Mouse (Mus musculus) lung, postnatal 25 days (tissue): ENCODE measurements at regions not wholly inside any gene's neighbourhood (a gene's known extent, or its start where the extent isn't known, plus 50 kb on each side); places are given as distances from the start of the nearest gene placed in this dataset.
A peak's percentile ranks its signal among the peaks of the same experiment; 100 is the strongest.

Experiments used
- DNase-seq: peaks from one replicate; pipeline ENCODE4 v3.0.0; 2022; ENCODE audit warnings: low spot score

DNA sequence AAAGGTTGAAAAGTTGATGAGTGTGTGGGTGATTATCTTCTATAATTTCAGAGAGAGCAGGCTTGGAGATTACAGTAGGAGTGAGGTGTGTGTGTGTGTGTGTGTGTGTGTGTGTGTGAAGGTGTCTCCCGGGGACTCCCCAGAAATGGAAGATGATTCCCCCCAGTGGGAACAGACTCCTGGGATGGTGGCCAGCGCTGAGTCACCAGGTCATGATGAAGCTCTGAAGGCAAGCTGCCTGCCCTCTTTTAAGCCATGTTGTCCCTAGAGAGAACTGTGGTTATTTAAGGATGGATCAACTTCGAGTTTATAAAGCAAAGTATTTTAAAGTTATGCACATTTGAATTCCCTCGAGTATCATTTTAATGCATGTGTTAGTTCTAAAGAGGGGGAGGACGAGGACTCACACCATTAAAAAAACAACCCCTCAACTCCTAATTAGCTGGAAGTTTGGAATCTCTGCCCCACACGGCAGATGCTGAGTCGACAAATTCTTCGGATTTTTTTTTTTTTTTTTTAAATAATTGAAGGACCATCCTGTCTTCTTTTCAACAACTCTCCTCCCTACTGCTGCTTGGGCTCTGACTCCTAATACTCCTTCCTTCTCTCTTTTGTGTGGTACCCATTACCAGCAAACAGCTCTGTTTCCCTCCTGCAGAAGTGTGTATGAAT lies 186.6 kb downstream of the Ly86 start:
- no peak for DNase-seq

DNA sequence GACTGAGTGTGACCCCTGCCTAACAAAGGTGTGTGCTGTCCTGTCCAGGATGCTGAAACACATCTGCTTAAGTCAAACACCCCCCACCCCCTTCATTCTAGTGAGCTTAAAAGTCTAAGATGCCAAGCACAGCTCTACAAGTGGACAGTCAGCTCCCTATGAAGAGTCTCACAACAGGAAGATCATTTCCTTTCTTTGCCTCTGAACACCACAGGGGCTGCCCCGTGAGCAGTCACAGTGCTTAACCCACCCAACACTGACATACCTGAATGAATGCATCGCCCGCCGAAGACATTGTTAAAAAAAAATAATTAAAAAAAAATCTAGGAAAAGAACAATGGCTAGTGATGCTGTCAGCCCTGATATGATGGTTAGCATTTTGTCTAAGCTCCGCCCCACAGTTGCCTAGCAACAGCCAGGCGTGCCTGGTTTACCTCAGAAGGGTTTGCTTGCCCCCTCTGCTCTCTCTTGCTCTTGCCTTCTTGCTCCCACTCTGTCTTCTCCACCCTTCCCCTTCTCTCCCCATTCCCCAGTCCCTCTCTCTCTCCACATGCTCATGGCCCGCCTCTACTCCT lies 187.7 kb downstream of the Ly86 start:
- no peak for DNase-seq

DNA sequence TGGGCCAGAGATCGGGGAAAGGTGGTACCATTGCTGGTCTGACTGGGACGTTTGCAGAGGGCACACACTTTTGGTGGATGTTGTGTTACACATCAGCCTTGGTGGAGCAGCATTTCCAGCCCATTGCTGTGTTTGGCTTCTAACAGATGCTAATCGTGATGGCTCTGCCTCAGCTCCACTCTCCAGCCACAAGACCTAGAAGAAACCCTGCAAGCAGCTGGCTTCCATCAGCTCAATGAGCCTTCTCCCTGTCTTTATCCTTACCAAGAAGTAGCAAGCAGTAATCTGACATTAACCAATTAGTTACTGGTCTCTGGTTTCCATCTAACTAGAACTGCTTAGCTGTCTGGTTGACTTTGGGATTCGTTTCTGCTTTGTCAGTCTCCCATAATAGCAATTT lies 188.8 kb downstream of the Ly86 start:
- no peak for DNase-seq

DNA sequence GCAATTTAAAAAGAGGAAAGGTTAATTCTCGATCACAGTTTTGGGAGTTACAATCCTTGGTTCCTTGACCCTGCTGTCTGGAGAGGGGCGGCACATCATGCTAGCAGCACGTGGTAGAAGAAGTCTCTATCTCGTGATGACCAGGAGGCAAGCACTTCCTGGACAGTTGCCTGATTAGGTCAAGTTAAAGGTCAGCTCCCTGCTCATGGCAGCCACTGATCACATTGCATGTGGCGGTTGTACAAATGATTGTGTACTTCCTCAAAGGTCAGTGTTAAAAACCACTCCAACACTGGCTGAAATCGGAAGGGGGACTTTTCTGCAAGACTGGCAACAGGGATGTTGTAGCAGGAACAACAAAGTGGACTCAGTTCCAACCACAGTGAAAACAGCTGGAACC lies 192.3 kb downstream of the Ly86 start:
- no peak for DNase-seq

DNA sequence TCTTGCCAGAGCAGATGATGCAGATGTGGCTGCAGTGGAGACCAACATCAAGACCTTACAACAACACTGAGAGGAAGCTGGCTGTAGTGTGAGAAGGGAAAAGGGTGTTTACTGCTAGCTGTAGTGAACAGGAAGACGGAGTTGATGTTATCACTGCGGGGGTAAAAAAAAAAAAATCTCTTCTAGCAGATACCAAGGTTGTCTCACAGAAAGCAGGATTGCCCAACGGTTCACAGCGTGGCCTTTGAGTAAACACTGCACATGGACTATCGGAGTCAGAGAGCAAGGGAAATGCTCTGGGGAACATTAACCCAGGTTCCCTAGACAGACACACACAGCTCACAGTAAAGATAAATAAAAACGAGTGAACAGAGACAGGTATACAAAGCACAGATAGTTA lies 192.8 kb downstream of the Ly86 start:
- peak; percentile 69 for DNase-seq

DNA sequence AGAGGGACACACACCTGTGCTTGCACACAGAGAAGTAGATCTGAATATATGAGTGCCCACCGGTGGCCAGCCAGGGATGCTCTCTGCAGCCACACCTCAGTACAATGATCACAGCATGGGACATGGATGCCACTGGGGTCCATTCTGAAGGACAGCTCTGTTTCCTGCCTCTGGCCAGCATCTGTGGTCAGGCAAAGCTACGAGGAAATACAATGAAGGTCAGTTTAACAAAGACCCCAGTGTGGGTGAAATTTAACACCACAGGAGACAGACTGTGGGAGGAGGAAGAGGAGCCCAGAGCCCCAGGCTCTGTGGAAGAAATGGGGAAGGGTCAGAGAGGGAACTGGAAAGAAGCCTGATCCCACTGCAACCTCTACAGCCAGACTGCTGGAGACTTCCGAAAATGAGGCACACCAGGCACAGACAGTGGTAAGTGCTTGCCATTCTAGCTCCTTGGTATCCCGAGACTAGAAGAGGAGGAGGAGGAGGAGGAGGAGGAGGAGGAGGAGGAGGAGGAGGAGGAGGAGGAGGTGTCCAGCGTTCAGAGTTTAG lies 196.0 kb downstream of the Ly86 start:
- DNase-seq: no peak

DNA sequence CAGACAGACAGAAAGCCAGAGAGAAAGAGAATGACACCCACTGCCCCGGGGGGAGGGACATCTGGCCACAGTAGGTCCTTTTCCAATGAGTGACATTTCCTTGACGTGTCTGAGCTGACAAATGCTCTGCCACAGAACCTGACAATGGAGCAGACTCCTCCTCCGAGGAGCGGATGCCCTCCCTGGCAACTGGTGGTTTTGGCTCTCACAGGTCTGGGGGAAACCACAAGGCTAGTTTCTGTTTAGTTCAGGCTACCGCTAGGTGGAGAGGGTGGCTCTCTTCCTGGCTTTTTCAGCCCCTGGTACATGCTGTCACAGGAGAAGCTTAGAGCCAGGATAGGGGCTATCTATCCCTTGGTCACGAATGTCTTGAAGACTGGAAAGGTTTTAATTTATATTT lies 196.7 kb downstream of the Ly86 start:
- DNase-seq: peak; percentile 88

DNA sequence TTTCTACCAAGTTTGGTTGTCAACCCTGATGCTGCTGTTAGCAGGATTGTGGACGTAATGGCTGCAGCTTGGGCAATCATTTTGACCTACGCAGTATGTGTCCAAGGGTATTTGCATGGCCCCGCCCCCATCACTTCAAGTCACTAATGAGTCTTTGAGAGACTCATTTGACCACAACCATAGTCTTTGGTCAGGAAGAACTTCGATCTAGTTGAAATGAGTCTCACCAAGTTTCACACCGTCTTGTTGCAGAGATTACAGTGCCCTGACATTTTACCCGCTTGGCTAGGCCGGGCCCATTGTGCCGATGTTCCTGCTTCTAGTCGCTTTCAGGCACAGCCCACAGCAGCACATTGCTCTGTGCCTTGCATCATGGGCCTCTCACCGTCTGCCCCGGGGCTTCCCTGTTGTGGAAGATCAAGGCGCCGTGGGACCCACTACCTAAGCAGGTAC lies 197.8 kb downstream of the Ly86 start:
- no peak for DNase-seq

DNA sequence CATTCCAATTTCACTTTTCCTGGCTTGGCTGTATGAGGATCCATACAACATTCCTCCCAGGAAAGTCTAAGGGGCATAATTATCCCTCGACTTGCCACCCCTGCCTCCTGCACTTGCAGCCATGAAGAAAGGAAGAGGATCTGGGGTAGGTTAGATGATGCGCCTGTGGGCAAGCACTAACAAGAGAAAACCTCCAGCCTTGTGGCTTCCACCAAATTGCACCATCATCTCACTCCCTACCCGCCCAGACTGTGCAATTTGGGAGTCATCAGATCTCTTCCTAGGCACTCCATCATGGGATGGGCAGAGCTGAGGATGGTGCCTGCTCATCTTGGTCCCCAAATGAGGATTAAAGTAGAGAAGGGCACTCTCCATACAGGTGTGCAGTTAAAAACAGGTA lies 198.8 kb downstream of the Ly86 start:
- DNase-seq: no peak

DNA sequence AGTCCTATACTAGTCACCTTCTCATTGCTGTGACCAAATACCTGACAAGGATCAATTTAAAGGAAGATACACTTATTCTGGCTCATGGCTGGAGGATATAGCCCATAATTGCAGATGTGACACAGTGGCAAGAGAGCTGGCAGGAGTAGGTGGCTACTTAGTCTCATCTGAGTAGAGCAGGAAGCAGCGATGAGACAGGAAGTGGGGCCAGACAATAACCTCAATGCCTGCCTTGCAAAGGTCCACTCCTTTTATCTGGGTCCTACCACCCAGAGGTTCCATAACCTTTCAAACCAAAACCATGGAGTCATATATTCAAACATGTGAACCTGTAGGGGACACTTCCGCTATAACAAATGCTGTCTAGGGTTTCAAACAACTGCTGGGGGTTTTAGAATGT lies 199.7 kb downstream of the Ly86 start:
- no peak for DNase-seq

DNA sequence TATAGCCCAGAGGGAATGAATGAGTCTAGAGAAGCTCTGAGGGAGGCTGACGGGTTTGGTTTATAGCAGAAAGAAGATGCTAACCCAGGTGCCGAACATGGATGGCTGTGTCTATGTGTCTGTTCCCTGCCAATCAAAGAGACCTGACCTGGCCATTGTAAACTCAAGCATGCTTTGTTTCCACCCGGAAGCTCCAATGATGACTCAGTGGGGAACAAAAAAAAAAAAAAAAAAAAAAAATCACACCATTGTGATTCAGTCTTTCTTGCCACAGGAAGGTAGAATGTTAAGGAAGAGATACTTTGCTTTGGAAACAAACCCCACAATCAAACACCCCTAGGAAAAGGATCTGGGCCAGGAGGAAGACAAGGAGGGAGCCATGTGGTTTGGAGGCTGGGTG lies 201.5 kb downstream of the Ly86 start:
- DNase-seq: no peak

DNA sequence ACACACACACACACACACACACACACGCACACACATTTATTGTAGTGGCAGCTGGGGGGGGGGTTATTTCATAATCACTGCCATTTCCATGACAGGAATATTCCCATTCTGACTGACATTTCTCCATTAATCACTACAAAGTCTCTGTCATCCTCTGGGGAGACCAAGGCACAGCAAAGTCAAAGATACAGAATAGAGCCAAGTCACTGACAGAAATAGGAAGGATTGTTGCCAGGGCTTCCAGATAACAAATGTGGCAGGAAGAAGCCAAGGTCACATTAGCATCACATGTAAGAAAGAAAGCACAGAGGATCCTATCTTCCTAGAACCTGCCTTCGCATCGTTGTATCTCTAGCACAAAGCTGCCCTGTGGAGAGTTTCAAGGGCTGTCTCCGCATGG lies 205.6 kb downstream of the Ly86 start:
- DNase-seq: no peak

DNA sequence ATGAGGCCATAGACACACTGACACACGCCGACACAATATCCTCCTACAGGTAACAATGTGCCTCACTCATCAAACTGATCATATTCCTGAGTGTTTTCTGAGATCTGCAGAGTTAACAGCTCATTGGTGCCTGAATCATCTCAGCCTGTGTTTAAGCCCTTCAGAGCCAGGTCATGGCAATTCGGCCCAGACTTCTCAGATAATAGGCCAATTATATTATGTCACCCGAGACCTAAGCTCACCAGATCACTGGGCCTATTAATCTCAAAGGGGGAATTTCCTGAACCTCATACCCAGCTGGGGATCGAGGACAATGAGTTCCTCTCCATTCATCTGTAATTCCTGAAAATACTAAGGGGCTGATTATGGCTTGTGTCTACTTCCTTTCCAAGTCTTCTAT lies 208.4 kb downstream of the Ly86 start:
- no peak for DNase-seq

DNA sequence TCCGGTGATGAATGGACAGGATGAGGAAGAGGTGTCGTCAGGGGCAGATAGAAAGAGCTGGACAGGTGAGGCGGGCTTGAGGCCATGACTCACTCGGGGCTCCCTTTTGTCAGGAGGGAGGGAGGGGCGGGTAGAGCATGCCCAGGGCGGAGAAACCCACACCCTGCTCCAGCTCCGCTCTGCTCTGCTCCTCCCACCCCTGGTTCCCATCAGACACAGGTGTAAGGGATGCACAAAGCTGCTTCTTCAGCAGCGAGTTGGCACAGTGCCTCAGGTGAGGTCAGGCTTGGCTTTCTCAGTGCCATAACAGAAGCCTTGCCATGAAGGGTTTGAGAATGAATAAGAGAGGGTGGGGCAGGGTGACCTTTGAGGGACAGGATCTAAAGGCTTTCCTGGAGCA lies 212.2 kb downstream of the Ly86 start:
- no peak for DNase-seq

DNA sequence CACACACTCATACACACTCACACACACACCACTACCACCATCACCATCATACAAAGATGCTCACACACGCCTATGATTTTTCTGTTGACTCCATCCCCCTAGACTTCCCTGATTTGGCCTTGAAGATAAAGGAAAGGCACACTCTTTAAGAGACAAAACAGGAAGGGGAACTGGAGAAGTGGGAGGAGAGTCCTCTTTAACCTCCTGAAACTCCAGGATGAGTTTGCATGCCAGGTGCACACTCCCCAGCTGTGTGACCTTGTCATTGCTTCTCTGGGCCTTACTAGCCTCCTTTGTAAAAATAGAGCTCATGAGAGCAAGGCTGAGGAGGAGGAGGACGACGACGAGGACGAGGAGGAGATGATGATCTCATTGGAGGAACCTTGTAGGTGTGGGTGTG lies 212.8 kb downstream of the Ly86 start:
- DNase-seq: no peak

DNA sequence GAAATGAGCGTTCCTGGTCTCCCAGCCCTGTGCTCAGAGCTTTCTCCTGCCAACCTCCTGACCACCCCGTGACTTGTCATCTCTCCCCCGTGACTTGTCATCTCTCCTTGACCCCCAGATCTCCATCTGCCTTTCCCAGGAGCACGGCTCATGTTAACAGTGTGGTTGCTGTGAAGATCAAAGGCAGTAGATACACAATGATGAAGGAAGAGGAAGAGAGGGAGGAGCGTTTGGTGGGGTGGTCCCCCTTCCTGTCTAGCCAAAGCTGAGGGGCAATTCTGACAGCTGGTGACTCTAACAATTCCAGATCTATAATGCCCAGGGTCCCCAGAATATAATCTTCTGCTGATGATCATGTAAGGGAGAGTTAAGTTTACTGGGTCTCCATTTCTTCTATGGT lies 214.0 kb downstream of the Ly86 start:
- no peak for DNase-seq

DNA sequence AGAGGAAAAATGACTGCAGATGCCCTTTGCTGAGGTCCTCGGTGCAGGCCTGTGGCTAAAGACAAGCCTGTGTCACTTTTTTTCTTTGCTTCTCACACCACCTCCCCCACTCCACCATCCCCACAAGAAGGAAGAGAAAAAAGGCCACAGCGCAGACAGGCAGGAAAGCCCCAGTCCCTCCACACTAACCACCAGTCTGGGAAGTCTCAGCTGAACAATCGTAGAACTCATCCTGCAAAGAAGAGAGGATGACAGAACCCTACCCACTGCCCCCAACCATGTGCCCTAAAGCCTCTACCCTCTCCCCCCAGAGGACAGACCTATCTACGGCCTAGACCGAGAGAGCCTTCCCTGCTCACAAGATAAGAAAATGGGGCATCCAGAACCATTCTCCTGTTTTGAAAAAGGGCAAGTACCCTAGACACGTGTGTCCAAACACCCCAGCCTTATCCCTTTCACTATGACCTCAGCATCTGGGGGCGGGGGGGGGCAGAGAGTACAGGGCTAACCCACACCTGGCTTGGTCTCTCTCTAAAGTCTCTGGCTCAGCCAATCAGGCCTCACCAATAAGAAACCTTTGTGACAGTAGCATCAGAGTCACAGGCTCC lies 214.8 kb downstream of the Ly86 start:
- DNase-seq: no peak

DNA sequence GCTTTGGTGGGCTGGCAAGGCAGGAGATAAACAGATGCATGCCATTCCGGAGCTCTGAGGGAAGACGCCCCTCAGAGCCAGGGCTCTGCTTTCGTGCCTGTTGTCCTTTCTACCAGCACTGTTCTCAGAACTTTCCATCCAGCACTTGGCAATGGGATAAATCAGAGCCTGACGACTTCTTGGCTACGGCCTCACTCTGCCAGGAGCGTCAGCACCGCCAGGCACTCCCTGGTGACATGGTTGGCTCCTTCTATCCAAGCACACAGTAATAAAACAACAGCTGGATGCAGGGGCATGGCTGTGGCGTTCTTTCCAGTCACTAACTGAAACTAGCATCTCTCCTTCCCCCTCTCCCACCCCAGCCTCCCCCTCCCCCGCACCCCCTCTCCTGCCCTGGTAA lies 215.4 kb downstream of the Ly86 start:
- DNase-seq: no peak

DNA sequence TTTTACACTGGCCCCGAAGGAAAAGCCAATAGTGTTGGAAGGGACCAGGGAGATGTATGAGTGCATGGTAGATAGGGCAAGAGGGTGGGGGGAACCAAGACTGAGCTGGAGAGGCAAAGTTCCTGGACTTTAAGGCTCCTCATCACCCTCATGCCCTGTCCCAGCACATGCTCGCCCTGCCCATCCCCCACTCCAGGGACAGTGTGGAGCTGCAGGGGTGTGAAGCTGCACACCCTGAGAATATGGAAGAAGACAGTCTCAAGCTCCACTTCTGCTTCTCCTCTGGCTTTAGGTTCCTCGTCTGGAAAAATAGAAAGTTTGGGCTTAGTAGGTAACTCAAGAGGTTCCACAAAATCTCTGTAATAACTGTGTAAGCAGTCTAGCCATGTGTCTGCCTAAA lies 215.8 kb downstream of the Ly86 start:
- DNase-seq: no peak

DNA sequence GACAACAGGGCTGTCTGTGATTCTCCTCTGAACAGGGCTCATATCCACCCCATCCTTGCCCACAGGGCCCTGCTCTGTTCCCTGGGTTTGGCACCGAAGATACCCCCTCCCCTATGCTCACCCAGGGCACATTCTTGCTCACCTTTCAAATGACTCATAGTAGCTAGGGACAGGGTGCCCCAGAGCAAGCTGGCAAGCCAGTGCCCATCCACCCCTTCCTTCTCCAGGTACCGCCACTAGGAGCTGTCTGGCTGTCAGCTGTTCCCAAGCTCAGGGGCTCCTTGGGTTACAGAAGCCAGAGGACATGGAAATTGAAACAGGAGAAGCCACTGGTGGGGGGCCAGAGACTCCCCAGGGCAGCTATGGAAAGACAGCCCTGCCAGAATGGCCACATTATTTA lies 216.4 kb downstream of the Ly86 start:
- no peak for DNase-seq

DNA sequence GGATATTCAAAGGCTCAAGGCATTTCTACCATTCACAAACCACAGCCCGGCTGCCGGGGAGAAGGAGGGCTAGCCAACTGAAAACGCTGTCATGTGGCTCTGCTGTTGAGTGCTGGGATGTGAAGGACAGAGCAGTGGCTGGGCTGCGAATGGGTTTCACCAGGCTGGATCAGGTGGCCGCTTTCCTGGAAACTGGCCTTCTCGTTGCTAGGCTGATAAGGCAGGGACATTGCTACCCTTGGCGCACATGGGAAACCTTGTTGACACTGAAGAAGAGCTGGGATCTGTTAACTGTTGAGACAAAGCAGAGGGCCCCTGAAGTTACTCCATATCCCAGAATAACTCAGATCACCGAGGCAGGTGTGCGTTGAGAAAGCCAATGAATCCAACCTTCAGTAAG lies 216.1 kb upstream of the Rreb1 start:
- DNase-seq: no peak

DNA sequence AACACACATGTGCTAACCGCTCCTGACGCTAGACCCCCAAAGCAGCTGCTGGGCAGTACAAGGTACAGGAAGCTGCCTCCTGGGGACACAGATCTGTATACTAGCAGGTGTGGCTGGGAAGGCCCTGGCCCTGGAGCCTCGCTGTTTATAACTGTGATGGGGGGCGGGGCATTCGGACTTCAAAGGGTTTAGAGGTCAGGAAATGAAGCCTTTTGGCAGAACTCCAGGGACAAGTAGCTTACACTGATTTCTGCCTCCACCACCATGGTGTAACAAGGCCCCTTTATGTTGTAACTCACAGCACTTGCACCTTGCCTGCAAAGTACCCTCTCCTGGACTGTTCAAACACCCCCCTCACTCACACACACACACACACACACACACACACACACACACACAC lies 215.5 kb upstream of the Rreb1 start:
- DNase-seq: peak; percentile 90

DNA sequence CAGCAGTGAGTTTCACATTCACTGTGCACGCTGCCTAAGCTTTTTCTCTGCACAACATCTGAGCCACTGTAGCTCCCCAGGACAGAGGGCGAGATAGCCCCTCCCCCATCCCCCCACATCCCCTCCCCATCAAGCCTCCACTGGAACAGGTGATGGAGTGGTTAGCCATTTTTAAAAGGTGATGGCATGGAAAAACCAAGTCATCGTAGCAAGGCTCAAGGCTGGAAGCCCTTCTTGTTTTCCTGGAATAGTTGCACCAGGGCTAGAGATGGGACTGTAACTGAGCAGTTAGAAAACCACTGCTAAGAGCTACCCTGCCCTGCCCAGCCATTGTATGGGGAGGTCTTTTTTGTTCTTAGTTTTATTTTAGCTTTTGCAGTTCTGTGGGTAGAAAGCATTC lies 209.1 kb upstream of the Rreb1 start:
- DNase-seq: no peak

DNA sequence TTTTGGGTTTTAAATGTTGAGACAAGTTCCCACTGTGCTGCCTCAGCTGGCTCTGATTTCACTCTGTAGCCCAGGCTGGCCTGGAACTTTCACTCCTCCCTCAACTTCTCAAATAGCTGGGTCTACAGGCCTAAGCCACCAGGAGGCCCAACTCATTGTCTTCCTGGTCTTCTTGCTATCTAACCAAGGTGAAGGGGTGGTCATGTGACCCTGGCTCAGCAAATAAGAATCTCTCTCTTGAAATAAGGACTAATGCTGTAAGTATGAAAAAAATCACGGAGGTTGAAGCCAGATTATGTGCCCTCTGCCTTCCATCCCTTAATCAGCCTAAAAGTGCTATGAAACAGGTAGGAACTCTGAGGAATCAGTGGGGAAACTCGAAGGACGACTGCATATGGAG lies 208.7 kb upstream of the Rreb1 start:
- no peak for DNase-seq
